Mouse (Mus musculus) thymus, postnatal 14 days (tissue): ENCODE results near the gene Alkbh5.
"Not testable (repeated sequence)": the region's sequence is repeated elsewhere in the genome, so short reads cannot be mapped to it uniquely, and the experiment has no call there.

Experiments
- DNase-seq: peaks from one replicate; pipeline ENCODE4 v3.0.0; 2021

Gene Alkbh5

DNA sequence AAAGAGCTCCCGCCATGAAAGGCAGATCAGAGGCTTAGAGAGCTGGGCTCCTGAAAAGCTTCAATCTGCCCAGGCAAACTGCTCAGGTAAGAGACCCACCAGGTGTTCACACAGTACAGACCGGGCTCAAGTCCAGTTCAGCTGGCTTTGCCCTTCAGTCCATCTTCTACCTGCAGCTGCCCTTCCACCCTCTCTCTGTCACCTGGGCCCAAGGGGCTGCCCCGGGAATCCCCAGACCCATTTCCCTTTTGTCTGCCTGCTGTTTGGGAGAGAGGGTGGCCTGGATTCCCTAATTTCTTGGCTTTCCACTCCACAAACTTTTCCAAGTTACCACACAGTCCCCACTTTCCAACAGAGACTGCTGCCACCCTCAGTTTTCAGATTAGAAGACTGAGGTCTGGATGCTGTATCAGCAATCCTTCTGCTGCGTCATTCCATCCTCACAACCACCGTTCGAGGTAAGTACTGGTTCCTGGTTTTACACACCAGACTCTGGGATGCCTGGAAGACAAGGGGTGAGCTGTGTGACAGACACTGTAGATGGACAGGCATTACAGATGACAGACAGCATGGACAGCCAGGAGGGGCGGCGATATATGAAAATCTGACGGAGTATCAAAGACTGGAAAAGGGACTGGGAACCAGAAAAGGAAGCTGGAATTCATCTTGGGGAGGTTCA is at the start of gene Alkbh5:
Alkbh5 (plus strand) TSS at position 202 of the 679 bp plus-strand sequence.
- DNase-seq = peak; percentile 6

DNA sequence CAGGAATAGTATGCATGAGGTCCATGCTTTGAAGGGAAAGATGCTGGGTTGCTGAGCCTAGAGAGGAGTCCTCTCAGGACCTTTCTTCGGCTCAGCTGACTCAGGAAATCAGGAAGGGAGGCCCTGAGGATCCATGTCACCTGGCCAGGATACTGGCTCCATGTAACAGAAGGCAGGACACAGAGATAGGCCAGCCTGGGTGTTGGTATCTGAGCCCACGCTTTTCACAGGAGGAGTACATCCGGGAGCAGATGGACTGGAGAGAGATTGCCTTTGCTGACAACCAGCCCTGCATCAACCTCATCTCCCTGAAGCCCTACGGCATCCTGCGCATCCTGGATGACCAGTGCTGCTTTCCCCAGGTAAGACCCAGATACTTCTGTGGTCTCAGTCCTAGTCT is 43.5 kb upstream of the Alkbh5 start:
- no peak for DNase-seq

DNA sequence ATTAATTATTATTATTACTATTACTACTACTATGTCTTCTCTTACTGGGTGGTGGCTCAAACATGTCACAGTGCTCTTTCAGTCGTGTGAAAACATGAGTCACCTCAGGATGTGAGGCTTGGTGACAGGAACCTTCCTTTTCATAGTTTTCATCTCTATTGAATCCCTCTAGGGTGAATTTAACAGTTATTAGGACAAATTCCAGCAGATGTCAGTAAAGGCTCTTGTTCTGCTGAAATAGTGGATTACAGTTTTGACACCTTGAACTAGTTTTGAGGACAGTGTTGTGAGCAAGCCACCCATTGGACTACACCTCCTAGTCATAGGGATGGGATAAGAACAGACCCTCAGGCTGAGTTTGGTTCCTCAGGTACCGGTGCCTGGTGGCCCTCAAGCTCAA is 40.5 kb upstream of the Alkbh5 start:
- no peak for DNase-seq

DNA sequence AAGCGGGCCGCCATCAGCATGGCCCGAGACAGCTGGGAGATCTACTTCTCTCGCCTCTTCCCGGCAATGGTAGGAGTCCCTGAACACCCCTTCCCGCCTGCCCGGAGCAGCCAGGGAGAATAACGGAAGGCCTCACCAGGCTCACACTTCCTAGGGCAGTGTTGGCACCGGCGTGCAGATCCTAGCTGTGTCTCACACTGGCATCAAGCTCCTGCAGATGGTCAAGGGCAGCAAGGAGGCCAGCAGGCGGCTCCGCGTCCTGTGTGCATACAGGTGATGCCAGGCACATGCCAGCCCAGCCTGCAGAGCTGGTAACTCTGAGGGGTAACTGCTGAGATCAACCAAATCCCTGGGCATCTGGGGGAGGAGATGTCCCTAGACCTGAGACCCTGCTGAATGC is 28.9 kb upstream of the Alkbh5 start:
- no peak for DNase-seq

DNA sequence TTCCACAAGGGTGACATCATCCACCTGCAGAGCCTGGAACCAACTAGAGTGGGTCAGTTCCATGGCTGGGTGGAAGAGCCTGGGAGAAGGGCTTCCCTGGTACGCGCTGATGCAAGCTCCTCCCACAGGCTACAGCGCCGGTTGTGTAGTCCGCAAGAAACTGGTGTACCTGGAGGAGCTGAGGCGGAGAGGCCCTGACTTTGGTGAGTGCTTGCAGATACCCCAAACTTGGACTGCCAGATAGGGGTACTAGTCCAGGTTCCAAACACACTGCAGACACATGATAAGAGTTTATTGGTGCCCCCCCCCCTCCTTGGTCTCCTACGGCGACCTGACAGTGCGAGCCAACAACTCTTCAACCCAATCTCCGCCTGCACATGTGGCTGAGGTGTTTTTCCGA is 27.2 kb upstream of the Alkbh5 start:
- no peak for DNase-seq

- DNase-seq = peak; percentile 28
Observed at GRCm38 (mm10) chr11:60509500-60509899, 26.7 kb upstream of the Alkbh5 start.

GRCm38 (mm10) chr11:60511893-60512292 is 24.3 kb upstream of the Alkbh5 start:
- no peak for DNase-seq

DNA sequence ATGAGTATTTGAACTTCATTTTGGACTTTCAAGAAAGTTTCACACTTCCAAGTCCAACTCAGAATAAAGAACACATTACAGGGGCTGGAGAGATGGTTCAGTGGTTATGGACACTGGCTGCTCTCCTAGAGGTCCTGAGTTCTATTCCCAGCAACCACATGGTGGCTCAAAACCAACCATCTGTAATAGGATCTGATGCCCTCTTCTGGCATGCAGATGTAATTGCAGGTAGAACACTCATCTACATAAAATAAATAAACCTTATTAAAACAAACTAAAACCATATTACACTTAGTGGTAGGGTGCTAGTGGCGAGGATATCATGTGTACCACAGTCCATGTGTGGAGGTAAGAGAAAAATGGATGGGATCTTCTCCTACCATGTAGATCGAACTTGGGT is 23.7 kb upstream of the Alkbh5 start:
- no peak for DNase-seq

DNA sequence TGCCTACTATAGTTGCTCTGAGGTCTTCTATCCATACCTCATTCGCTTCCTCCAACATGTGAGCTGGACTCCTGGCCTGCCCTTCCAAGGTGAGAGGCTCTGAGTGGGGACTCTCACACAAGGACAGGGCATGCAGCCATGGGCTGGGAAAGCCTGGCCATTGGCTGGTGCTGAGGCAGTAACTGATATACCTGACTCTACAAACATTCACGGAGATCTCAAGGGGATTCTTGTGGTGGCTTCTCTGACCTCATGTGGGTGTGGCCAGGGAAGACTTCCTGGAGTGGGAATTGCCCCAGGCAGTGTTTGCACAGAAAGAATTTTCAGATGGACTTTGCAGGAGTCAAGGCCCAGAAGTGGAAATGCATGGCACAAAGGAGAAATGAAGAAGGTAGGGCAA is 21.2 kb upstream of the Alkbh5 start:
- no peak for DNase-seq

GRCm38 (mm10) chr11:60518305-60518704 is 17.9 kb upstream of the Alkbh5 start:
- no peak for DNase-seq

DNA sequence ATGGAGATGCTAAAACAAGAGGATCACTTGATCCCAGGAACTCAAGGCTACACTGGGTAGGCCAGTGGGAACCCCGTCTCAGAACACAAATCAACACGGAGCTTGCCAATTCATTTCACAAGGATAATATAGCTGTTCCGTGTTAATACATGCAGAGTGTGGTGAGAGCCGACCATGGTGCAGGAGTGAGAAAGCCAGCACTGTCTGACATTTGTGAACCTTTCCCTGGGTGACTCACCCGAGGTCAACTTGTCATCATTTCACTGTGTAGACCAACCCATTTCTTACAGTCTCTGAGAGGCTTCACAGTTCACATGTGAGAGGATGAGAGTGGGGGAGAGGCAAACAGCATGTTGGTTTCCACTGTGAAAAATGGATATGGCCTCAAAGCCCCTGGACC is 14.2 kb upstream of the Alkbh5 start:
- no peak for DNase-seq

DNA sequence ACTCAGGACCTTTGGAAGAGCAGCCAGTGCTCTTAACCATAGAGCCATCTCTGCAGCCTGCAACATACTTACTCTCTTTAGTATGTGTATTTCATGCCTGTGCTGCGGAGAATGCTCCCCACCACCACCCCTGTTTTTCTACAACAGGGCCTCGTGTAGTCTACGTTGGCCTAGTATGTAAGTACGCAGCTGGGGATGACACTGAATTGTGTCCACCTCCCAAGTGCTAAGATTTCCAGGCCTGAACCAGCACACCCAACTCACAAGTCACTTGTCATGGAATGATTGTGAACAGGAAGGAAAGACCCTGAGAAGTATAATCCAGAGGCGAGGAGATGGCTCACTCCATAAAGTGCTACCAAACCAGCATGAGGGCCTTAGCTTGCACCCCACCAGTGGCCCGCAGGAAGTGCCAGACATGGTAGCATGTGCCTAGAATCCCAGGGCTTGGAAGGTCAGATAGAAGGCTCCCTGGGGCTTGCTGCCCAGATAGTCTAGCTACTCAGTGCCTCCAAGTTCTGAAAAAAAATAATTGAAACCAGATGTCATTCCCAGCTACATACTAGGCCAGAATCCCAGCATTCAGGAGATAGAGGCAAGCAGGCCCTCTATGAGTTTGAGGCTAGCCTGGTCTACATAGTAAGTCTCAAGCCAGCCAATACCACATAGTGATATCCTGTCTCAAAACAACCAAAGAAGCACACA is 13.4 kb upstream of the Alkbh5 start:
- DNase-seq = no peak

- DNase-seq = no peak
Observed at GRCm38 (mm10) chr11:60526461-60526860, 9.7 kb upstream of the Alkbh5 start.

DNA sequence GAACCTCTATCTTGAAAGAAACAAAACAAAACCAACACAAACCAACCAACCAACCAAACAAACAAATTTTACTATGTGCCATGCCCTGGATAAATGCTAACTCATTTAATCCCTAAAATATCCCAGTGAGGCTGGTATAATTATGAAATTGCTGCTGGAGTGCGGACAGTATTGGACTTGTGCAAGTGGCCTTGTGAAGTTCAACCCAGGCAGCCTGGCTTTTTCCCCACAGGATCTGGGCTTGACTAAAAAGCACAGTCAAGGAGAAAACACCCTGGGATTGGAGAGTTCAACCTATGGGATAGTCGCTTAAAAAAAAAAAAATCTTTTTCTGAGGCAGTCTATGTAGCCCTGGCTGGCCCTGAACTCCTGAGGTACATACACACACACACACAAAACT is 505 bp upstream of the Alkbh5 start:
- no peak for DNase-seq

DNA sequence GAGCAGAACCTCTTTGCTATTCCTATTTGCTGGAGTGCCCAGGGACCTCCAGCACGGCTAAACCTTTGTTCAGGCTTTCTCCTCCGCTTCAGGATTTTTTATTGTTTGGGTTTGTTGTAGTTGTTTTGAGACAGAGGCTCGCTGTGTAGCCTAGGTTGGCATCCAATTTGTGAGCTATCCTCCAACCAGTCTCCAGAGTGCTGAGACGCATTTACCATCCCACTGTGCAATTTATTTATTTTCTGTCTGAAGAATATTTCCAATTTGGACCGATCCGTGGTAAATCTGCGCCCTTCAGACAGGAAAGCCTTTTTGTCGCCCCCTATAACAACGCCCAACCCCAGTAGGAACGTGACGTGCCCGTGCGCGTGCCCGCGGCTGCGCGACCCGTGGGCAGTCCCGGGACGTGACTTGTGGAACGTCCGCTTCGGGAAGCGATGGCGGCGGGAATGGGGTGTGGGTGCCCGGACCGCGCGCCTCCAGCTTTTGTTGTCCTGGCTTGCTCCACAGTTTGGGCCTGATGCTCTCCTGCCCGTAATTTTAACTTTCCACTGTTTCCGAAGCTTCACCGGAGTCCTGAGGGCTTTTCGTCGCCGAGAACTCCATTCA is 782 bp downstream of the Alkbh5 start:
- DNase-seq = peak; percentile 93

GRCm38 (mm10) chr11:60537468-60538347 is 1.5 kb downstream of the Alkbh5 start:
- DNase-seq = peak; percentile 95

GRCm38 (mm10) chr11:60538371-60539281 is 2.4 kb downstream of the Alkbh5 start:
- peak; percentile 77 for DNase-seq

GRCm38 (mm10) chr11:60539540-60539939 is 3.4 kb downstream of the Alkbh5 start:
- DNase-seq = no peak

- DNase-seq = no peak
Observed at GRCm38 (mm10) chr11:60540002-60540610, 3.9 kb downstream of the Alkbh5 start.

- DNase-seq = no peak
Observed at GRCm38 (mm10) chr11:60540761-60541160, 4.6 kb downstream of the Alkbh5 start.

DNA sequence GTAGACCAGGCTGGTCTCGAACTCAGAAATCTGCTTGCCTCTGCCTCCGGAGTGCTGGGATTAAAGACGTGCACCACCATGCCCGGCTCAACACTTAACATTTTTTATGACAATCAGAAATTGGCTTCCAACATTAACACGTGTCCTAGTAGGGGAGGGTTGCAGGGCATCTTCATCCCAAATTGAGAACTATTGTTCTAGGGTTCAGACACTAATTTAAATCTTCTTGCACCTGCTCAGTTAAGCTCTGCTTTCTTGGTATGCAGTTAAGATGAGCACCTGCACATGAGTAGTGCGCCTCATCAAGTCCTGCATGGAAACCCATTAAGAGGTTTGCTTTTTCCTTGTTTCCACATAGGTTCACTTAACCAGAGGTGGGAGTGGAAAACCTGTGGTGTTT is 5.7 kb downstream of the Alkbh5 start:
- DNase-seq = no peak

DNA sequence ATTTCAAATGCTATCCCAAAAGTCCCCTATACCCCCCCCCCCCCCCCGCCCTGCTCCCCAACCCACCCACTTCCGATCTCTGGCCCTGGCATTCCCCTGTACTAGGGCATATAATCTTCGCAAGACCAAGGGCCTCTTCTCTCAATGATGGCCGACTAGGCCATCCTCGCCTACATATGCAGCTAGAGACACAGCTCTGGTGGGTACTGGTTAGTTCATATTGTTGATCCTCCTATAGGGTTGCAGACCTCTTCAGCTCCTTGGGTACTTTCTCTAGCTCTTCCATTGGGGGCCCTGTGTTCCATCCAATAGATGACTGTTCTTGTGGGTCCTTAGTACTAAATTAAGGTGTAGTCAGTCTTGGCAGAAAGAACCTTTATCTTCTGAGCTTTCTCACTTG is 7.0 kb downstream of the Alkbh5 start:
- not testable (repeated sequence) for DNase-seq
